Mouse (Mus musculus): ENCODE measurements around the gene Tmem19.

The Tmem19 gene

GRCm38 (mm10) chr10:115361840-115362622 lies at the start of gene Tmem19:
Gene Tmem19, minus strand, starts transcription at chr10:115362501.
- DNase-seq (ENCODE audit: low spot score), result peak; percentile 95

DNA sequence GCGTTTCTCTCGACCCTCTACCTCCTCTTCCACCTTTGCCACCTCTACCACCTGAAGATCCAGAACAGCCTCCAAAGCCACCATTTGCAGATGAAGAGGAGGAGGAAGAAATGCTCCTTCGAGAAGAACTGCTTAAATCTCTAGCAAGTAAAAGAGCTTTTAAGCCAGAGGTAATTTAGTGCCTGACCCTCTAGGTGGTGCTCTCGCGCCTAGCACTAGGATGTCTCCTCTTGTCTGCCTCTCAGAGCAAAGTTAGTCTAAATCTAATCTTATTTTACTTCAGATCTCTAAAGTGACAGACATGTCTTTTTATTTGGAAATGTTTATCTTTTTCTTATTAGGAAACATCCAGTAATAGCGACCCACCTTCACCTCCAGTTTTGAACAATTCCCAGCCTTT lies 44.1 kb upstream of the Tmem19 start:
- peak; percentile 51 for DNase-seq (ENCODE audit: low spot score)

DNA sequence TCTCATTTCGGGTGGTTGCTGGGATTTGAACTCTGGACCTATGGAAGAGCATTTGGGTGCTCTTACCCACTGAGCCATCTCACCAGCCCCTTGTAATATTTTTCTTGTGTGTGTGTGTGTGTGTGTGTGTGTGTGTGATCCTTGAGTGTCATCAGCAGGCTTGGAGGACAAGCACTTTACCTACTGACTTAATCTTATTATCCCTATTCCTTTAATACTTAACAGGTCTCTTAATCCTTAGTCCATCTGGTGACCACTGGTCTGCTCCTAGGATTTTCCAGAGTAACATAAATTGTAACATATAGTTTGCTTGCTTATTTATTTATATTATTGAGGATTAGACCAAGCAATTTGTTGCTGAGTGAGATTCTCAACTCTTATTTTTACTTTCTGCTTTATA lies 29.6 kb upstream of the Tmem19 start:
- no peak for DNase-seq (ENCODE audit: low spot score)

- no peak for DNase-seq (ENCODE audit: low spot score)
Observed at GRCm38 (mm10) chr10:115391076-115391475, 28.8 kb upstream of the Tmem19 start.

DNA sequence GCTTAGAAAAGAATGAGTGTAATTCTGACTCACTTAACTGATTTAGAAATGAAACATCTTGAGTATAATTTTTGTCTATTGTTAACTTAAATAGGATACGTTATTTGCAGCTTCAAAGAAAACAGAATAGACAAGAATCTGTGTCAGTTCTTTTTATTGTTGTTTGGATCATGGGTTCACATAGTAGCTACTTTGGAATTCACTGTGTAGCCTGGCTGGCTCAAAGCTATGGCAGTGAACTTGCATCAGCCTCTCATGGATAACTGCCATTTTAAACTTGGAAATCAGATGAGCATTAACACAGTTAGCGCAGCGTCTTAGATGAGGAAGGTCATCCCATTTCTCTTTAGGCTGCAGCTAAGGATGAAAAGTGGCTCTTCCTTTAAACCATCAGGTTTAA lies 25.6 kb upstream of the Tmem19 start:
- no peak for DNase-seq (ENCODE audit: low spot score)

DNA sequence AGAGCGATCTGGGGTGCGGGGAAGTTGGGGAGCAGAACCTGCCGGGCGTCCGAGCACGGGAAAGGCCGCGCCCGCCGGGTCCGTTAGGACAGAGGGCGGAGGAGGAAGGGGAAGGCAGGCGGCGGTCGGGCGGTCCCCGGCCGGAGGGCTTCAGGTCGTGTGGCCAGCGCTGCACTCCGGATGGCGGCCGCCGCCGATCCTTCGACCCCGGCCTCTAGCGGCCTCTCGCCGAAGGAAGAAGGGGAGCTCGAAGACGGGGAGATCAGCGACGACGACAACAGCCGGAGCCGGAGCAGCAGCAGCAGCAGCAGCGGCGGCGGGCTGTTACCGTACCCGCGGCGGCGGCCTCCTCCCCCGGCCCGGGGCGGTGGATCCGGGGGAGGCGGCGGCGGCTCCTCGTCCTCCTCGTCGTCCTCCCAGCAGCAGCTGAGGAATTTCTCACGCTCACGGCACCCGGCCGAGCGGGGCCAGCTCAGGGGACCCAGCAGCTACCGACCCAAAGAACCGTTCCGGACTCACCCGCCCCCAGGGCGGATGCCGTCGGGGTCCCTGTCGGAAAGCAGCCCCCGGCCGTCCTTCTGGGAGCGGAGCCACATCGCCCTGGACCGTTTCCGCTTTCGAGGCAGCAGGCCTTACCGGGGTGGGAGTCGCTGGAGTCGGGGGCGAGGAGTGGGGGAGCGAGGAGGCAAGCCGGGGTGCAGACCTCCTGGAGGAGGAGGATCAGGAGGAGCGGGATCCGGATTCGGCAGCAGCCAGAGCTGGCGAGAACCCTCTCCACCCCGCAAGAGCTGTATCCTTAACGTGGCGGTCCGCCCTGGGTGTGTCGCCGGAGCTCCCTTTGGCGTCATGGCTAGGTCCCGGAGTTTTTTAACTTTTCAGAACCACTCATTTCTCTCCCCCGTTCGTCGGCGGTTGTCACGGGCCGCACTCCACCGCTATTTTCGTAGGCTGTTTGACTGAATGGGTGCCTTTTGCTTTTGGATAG lies 23.0 kb upstream of the Tmem19 start:
- peak; percentile 63 for DNase-seq (ENCODE audit: low spot score)

- DNase-seq (ENCODE audit: low spot score), result peak; percentile 98
Observed at GRCm38 (mm10) chr10:115384221-115385017, 22.1 kb upstream of the Tmem19 start, which contains the start of the genes Thap2 and Zfc3h1. Gene Thap2, minus strand, starts transcription at chr10:115384443. Gene Zfc3h1, plus strand, starts transcription at chr10:115384959.

DNA sequence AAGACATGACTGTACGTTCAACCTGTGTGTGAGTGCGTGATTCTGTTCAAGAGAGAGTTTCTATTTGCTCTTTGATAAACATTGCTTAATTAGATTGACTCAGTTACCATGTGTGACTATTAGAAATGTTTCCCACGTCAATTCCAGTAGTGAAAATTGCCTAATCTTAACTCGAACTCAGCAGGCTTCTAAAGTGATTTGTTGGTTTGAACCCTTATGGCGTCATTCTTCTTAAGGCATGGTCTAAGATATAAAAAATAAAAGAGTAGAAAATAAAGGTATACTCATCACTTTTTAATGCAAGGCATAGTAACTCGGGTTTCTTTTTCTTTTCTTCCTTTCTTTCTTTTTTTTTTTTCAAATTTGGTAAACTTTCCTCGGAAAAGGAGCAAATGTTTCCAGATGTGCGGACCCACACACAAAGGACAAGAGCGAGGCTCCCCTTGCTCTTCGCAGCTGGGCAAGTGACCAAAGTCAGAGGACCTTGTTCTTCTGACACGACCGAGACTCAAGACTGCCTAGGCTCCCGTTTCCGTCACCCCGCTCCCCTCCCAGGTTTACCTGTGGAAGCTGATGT lies 21.4 kb upstream of the Tmem19 start:
- DNase-seq (ENCODE audit: low spot score), result no peak

- no peak for DNase-seq (ENCODE audit: low spot score)
Observed at GRCm38 (mm10) chr10:115382846-115383643, 20.7 kb upstream of the Tmem19 start.

GRCm38 (mm10) chr10:115381506-115382084 lies 19.3 kb upstream of the Tmem19 start:
- no peak for DNase-seq (ENCODE audit: low spot score)

GRCm38 (mm10) chr10:115363151-115363550 lies 850 bp upstream of the Tmem19 start:
- peak; percentile 41 for DNase-seq (ENCODE audit: low spot score)

- no peak for DNase-seq (ENCODE audit: low spot score)
Observed at GRCm38 (mm10) chr10:115362623-115362964, 293 bp upstream of the Tmem19 start.

DNA sequence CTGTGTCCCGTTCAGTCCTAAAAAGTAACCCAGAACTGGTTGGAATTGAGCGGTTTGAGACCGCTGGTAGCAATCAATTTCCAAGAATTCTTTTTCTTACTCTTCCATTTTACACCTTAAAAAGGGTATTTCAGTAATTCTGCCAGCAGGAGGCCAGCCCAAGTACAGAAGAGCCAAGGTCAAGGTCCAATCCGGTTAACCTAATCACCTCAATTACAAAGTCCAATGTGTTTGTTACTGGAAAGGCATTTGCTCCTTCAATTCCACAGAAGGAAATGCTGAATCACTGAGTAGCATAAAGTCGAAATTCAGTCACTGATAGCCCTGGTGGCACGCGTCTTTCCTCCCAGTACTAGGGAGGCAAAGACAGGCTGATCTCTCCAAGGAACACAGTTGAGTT lies 3.2 kb downstream of the Tmem19 start:
- no peak for DNase-seq (ENCODE audit: low spot score)

GRCm38 (mm10) chr10:115358216-115358919 lies 3.9 kb downstream of the Tmem19 start:
- no peak for DNase-seq (ENCODE audit: low spot score)

- DNase-seq (ENCODE audit: low spot score), result no peak
Observed at GRCm38 (mm10) chr10:115356106-115356505, 6.2 kb downstream of the Tmem19 start.

GRCm38 (mm10) chr10:115355016-115355415 lies 7.3 kb downstream of the Tmem19 start:
- no peak for DNase-seq (ENCODE audit: low spot score)

DNA sequence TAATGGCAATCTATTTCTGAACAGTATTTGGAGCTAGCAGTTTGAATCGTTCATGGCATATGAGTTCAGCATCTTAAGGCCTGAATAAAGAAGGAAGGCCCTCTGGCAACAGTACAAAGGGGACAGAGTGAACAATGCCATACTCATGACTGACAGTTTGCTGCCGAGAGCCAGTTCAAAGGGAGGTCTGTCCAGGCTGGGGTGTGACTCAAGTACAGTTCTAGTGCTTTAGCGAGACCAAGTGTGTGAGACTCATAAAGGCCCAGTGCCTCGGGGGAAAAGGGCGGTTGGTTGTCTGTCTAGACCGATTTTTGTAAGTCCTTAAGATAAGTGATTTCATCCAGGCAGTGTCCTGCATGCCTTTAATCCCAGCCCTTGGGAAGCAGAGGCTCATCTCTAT lies 7.7 kb downstream of the Tmem19 start:
- no peak for DNase-seq (ENCODE audit: low spot score)

- DNase-seq (ENCODE audit: low spot score), result no peak
Observed at GRCm38 (mm10) chr10:115350810-115351397, 11.4 kb downstream of the Tmem19 start.

DNA sequence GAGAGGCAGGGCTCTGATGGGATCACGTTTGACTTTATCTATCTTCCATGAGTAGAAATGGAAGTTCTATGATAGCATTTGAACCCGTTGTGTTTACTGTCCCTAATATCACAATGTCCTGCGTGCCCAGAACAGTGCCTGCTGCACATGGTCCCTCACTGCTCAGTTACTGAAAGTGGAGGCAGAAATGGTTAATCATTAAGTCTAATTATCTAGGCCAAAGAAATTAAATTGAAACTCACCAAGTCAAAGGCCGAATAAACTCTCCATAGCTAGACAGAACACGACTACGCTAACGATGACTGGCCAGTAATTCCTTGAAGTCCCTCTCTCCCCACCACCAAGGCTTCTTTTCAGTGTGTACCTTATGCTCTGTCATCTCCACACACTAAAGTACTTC lies 12.8 kb downstream of the Tmem19 start:
- DNase-seq (ENCODE audit: low spot score), result no peak
